Mouse (Mus musculus) liver, embryonic 16.5 days (tissue): ENCODE measurements around the gene Cuedc1. TPM values are rescaled to one million over a fixed set of nuclear protein-coding genes. Genes with fewer than 3 reads are reported as not detected.
A peak's percentile ranks its signal among the peaks of the same experiment; 100 is the strongest.

Experiments used
- ATAC-seq: fragments of 200-750 bp; cut with Nextera tagmentation; 2 replicates; pipeline ENCODE4 v1.8.0; 2017; ENCODE audit warnings: low read depth, mild to moderate bottlenecking, moderate number of reproducible peaks, moderate library complexity
- H3K27ac ChIP-seq: fragments of 300-500 bp; sonication (generic); 2 replicates; pipeline ENCODE4 v1.5.1; 2014; ENCODE audit warnings: mild to moderate bottlenecking, low read length
- H3K27me3 ChIP-seq: fragments of 300-500 bp; sonication (generic); 2 replicates; pipeline ENCODE4 v1.6.1; 2014; ENCODE audit warnings: low read depth, low read length, mixed read lengths; ENCODE audit not compliant: control insufficient read depth, insufficient read depth
- H3K36me3 ChIP-seq: fragments of 300-500 bp; sonication (generic); 2 replicates; pipeline ENCODE4 v1.6.1; 2014; ENCODE audit warnings: mild to moderate bottlenecking; ENCODE audit not compliant: control insufficient read depth, insufficient read depth
- H3K4me1 ChIP-seq: fragments of 300-500 bp; sonication (generic); 2 replicates; pipeline ENCODE4 v1.6.1; 2014; ENCODE audit warnings: low read depth, low read length, mixed read lengths; ENCODE audit not compliant: control insufficient read depth
- H3K4me2 ChIP-seq: fragments of 300-500 bp; sonication (generic); 2 replicates; pipeline ENCODE4 v1.6.1; 2014; ENCODE audit warnings: low read depth, low read length, mixed read lengths
- H3K4me3 ChIP-seq: fragments of 300-500 bp; sonication (generic); 2 replicates; pipeline ENCODE4 v1.5.1; 2014; ENCODE audit warnings: low read depth, mild to moderate bottlenecking, low read length
- H3K9ac ChIP-seq: fragments of 300-500 bp; sonication (generic); 2 replicates; pipeline ENCODE4 v1.6.1; 2014; ENCODE audit warnings: low read depth, low read length
- H3K9me3 ChIP-seq: fragments of 300-500 bp; sonication (generic); replicated peaks from 2 replicates; pipeline ENCODE4 v1.6.1; 2016; ENCODE audit warnings: low read length; ENCODE audit not compliant: control insufficient read depth
- WGBS: fragments of 180-500 bp; shearing (Covaris S2); extraction: QIAGEN DNeasy Blood & Tissue Kit; methylation state at CpG from one replicate; pipeline ENCODE4 v1.1.7; 2014; ENCODE audit not compliant: insufficient replicate concordance; 5-methylcytosine and 5-hydroxymethylcytosine counted together
- polyA plus RNA-seq: library from polyadenylated mRNA; unstranded; fragments of >200 nt; fragmentation: Nextera tagmentation; extraction: Ambion mirVana; gene quantifications from 2 replicates; pipeline ENCODE4 v1.2.1, GENCODE M21; 2015

Cuedc1 gene
- polyA plus RNA-seq, 1 experiment from 2014 or later, result 0.57 TPM

GRCm38 (mm10) chr11:88180467-88180958 is 82.7 kb downstream of the Cuedc1 start:
- Histone ChIP-seq H3K9me3 (no peaks in the 10 kb centered on the region), H3K4me2 (no peak overlapping the region), H3K27me3 (peaks cover 3% of the 10 kb centered on the region; the same call in 1 of the 2 replicates), H3K9ac (no peak overlapping the region), H3K4me1 (no peaks in the 10 kb centered on the region), H3K4me3 (no peak overlapping the region), H3K27ac (peak overlapping the region; percentile 24; the same call in 1 of the 2 replicates), H3K36me3 (no peaks in the 10 kb centered on the region)
- no peak for ATAC-seq
- 34% methylated on average over 6 of the region's 6 CpGs for WGBS

- Histone ChIP-seq H3K4me3 (no peak overlapping the region), H3K27ac (peak overlapping the region; percentile 24; the same call in 1 of the 2 replicates), H3K9me3 (no peaks in the 10 kb centered on the region), H3K4me1 (no peaks in the 10 kb centered on the region), H3K9ac (no peak overlapping the region), H3K27me3 (peaks cover 5% of the 10 kb centered on the region; the same call in 1 of the 2 replicates), H3K4me2 (no peak overlapping the region), H3K36me3 (no peaks in the 10 kb centered on the region)
- peak; percentile 66 for ATAC-seq
- 17% methylated on average over 16 of the region's 16 CpGs for WGBS
Observed at GRCm38 (mm10) chr11:88180959-88181619, 83.2 kb downstream of the Cuedc1 start.

- Histone ChIP-seq H3K4me3 (no peak overlapping the region), H3K27me3 (peaks cover 5% of the 10 kb centered on the region), H3K9me3 (no peaks in the 10 kb centered on the region), H3K4me2 (no peak overlapping the region), H3K36me3 (no peaks in the 10 kb centered on the region), H3K4me1 (no peaks in the 10 kb centered on the region), H3K27ac (no peak overlapping the region), H3K9ac (no peak overlapping the region)
- 35% methylated on average over 17 of the region's 17 CpGs for WGBS
- ATAC-seq, result no peak
Observed at GRCm38 (mm10) chr11:88184632-88185180, 86.8 kb downstream of the Cuedc1 start.

- Histone ChIP-seq H3K9ac (no peak overlapping the region), H3K4me1 (no peaks in the 10 kb centered on the region), H3K4me2 (no peak overlapping the region), H3K27ac (no peak overlapping the region), H3K36me3 (no peaks in the 10 kb centered on the region), H3K4me3 (no peak overlapping the region), H3K27me3 (peaks cover 9% of the 10 kb centered on the region), H3K9me3 (no peaks in the 10 kb centered on the region)
- 72% methylated on average over 14 of the region's 14 CpGs for WGBS
- no peak for ATAC-seq
Observed at GRCm38 (mm10) chr11:88186078-88186946, 88.5 kb downstream of the Cuedc1 start.

GRCm38 (mm10) chr11:88186947-88187243 is 89.0 kb downstream of the Cuedc1 start:
- 40% methylated on average over 2 of the region's 2 CpGs for WGBS
- H3K4me2 ChIP-seq, result no peak overlapping the region
- no peak for ATAC-seq

GRCm38 (mm10) chr11:88187417-88188133 is 89.7 kb downstream of the Cuedc1 start:
- Histone ChIP-seq H3K4me3 (peak overlapping the region; percentile 45), H3K4me2 (peak overlapping the region; percentile 57), H3K27me3 (peaks cover 21% of the 10 kb centered on the region), H3K4me1 (no peaks in the 10 kb centered on the region), H3K36me3 (no peaks in the 10 kb centered on the region), H3K9ac (no peak overlapping the region), H3K9me3 (no peaks in the 10 kb centered on the region), H3K27ac (no peak overlapping the region)
- WGBS, result 9% methylated on average over 25 of the region's 25 CpGs
- ATAC-seq, result peak; percentile 69

More at GRCm38 (mm10) chr11:88186947-88187243, 89.0 kb downstream of the Cuedc1 start:
- H3K9me3 ChIP-seq, result no peaks in the 10 kb centered on the region
- no peak overlapping the region for H3K4me3 ChIP-seq
- H3K9ac ChIP-seq, result no peak overlapping the region
- no peaks in the 10 kb centered on the region for H3K36me3 ChIP-seq
- no peaks in the 10 kb centered on the region for H3K4me1 ChIP-seq
- no peak overlapping the region for H3K27ac ChIP-seq
- peaks cover 14% of the 10 kb centered on the region for H3K27me3 ChIP-seq

- Histone ChIP-seq H3K4me3 (no peak overlapping the region), H3K9me3 (no peaks in the 10 kb centered on the region), H3K4me2 (no peak overlapping the region), H3K4me1 (no peaks in the 10 kb centered on the region), H3K36me3 (no peaks in the 10 kb centered on the region), H3K9ac (no peak overlapping the region), H3K27ac (no peak overlapping the region), H3K27me3 (peaks cover 27% of the 10 kb centered on the region)
- no peak for ATAC-seq
- WGBS, result 23% methylated on average over 8 of the region's 8 CpGs
Observed at GRCm38 (mm10) chr11:88188216-88188615, 90.4 kb downstream of the Cuedc1 start.

GRCm38 (mm10) chr11:88188635-88189034 is 90.8 kb downstream of the Cuedc1 start:
- H3K27me3 ChIP-seq, result peaks cover 31% of the 10 kb centered on the region
- ATAC-seq, result no peak
- H3K36me3 ChIP-seq, result no peaks in the 10 kb centered on the region
- WGBS, result 64% methylated on average over 7 of the region's 7 CpGs
- H3K27ac ChIP-seq, result no peak overlapping the region
- no peaks in the 10 kb centered on the region; the same call in 1 of the 2 replicates for H3K4me1 ChIP-seq
- H3K9ac ChIP-seq, result no peak overlapping the region
- no peak overlapping the region for H3K4me3 ChIP-seq
- no peaks in the 10 kb centered on the region for H3K9me3 ChIP-seq
- no peak overlapping the region for H3K4me2 ChIP-seq
